Mouse (Mus musculus): Measurements from ENCODE around the gene Hspa1l. TPM values are rescaled to one million over a fixed set of nuclear protein-coding genes. Genes with fewer than 3 reads are reported as not detected.

The Hspa1l gene
- polyA plus RNA-seq, 1 experiment from 2014 or later, result 0.55 TPM

DNA sequence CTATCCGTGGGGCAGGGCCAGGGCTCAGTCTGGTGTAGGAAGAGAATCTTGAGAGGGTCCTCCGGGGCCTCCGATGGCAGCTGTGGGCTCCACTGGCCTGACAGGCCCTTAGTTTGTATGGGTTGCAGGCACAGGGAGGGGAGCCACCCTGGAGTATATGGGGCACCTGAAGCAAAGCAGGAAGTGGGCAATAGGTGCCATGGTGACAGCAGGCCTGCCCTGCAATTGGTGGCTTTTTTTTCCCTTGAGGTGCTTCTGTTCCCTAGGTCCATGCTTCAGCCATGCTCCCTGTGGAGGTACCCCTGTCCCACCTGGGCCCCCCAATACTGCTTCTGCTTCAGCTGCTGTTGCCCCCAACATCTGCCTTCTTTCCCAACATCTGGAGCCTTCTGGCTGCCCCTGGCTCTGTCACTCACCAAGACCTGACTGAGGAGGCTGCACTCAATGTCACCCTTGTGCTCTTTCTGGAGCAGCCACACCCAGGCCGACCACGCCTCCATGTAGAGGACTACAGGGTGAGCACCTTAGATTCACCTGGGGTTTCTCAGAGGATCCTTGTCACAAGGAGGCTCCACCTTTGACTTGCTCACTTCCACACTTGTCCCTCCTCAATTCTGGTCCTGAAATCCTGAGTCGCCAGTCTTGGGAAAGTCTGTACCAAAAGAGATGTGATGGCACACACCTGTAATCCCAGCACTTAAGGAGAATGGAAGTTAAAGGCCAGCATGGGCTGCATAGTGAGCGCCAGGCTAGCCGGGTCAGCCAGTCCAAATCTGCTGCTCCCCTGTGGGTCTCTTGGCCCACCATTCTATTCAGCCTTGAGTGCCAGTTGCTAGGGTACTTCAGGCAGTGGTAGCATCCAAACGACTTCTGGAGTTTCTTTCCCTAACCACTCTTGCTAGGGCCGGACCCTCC lies 44.5 kb downstream of the Hspa1l start:
- H3K27me3 ChIP-seq (ENCODE audit: control insufficient read depth, insufficient read depth, low read depth, low read length), result no peaks in the 10 kb centered on the region
- H3K9ac ChIP-seq (ENCODE audit: low read length), result no peak overlapping the region
- no peak overlapping the region for H3K4me2 ChIP-seq (ENCODE audit: low read depth, low read length)
- no peaks in the 10 kb centered on the region; the same call in 1 of the 2 replicates for H3K4me1 ChIP-seq (replicated peaks; ENCODE audit: control insufficient read depth, insufficient read depth, low read length)
- H3K27ac ChIP-seq (ENCODE audit: low read length), result no peak overlapping the region
- ATAC-seq (ENCODE audit: low read depth), result no peak
- no peak overlapping the region for H3K4me3 ChIP-seq (ENCODE audit: low read length)
- H3K9me3 ChIP-seq (ENCODE audit: control insufficient read depth, low read length), result no peaks in the 10 kb centered on the region
- 70% methylated on average over 10 of the region's 10 CpGs for WGBS
- H3K36me3 ChIP-seq (ENCODE audit: control insufficient read depth, insufficient read depth, low read length), result peaks cover 38% of the 10 kb centered on the region

DNA sequence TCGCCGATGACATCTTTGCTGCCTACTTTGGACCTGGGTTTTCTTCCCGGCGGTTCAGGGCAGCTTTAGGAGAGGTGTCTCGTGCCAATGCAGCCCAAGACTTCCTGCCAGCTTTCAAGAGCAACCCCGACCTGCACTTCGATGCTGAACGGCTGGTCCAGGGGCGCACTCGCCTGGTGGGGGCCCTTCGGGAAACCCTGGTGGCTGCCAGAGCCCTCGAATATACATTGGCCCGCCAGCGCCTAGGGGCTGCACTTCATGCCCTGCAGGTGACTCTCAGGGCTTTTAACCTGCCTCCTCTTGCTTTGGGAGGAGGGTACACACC lies 45.2 kb downstream of the Hspa1l start:
- ATAC-seq (ENCODE audit: low read depth), result no peak
- Histone ChIP-seq H3K4me3 (ENCODE audit: low read length) (no peak overlapping the region), H3K27me3 (ENCODE audit: control insufficient read depth, insufficient read depth, low read depth, low read length) (no peaks in the 10 kb centered on the region), H3K4me2 (ENCODE audit: low read depth, low read length) (no peak overlapping the region), H3K4me1 (replicated peaks; ENCODE audit: control insufficient read depth, insufficient read depth, low read length) (no peaks in the 10 kb centered on the region; the same call in 1 of the 2 replicates), H3K27ac (ENCODE audit: low read length) (no peak overlapping the region), H3K9me3 (ENCODE audit: control insufficient read depth, low read length) (no peaks in the 10 kb centered on the region), H3K36me3 (ENCODE audit: control insufficient read depth, insufficient read depth, low read length) (peaks cover 32% of the 10 kb centered on the region), H3K9ac (ENCODE audit: low read length) (no peak overlapping the region)
- 59% methylated on average over 14 of the region's 14 CpGs for WGBS

DNA sequence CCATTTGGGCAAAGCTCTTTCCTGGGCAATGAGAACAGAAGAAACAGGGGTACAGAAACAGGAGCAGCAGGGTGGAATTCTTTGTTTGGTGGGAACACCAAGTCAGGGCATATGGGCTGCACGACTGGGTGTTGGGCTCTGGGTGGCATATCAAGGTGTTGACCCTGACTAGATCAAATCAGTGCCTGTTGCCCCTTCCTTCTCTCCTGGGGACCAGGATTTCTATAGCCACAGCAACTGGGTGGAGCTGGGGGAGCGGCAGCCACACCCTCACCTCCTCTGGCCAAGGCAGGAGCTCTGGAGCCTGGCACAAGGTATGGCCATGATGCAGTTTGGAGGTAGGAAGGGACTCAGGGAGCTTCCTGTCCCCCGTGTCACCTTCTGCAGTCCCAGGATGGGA lies 45.7 kb downstream of the Hspa1l start:
- Histone ChIP-seq H3K36me3 (ENCODE audit: control insufficient read depth, insufficient read depth, low read length) (peaks cover 28% of the 10 kb centered on the region), H3K4me1 (replicated peaks; ENCODE audit: control insufficient read depth, insufficient read depth, low read length) (no peaks in the 10 kb centered on the region; the same call in 1 of the 2 replicates), H3K4me3 (ENCODE audit: low read length) (no peak overlapping the region), H3K27ac (ENCODE audit: low read length) (no peak overlapping the region), H3K27me3 (ENCODE audit: control insufficient read depth, insufficient read depth, low read depth, low read length) (no peaks in the 10 kb centered on the region), H3K9me3 (ENCODE audit: control insufficient read depth, low read length) (no peaks in the 10 kb centered on the region), H3K9ac (ENCODE audit: low read length) (no peak overlapping the region), H3K4me2 (ENCODE audit: low read depth, low read length) (no peak overlapping the region)
- WGBS, result 72% methylated on average over 3 of the region's 3 CpGs
- ATAC-seq (ENCODE audit: low read depth), result no peak

DNA sequence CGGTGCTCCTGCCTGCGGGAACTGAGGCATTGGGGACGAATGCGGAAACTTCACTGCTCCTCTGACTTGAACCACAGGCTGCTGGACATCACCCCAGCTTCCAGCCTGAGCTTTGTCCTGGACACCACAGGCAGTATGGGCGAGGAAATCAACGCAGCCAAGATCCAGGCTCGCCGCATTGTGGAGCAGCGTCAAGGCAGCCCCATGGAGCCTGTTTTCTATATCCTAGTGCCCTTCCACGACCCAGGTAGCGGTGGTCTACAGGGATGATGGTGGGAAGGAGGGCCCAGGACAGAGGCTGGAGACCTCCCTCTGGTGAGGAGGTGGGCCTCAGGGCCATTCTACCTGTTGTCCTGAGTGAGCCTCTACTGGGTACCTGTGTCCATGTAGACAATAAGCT lies 47.4 kb downstream of the Hspa1l start:
- H3K27me3 ChIP-seq (ENCODE audit: control insufficient read depth, insufficient read depth, low read depth, low read length), result no peaks in the 10 kb centered on the region
- peaks cover 11% of the 10 kb centered on the region for H3K36me3 ChIP-seq (ENCODE audit: control insufficient read depth, insufficient read depth, low read length)
- no peaks in the 10 kb centered on the region for H3K9me3 ChIP-seq (ENCODE audit: control insufficient read depth, low read length)
- no peak overlapping the region for H3K9ac ChIP-seq (ENCODE audit: low read length)
- peaks cover under 1% of the 10 kb centered on the region; the same call in 1 of the 2 replicates for H3K4me1 ChIP-seq (replicated peaks; ENCODE audit: control insufficient read depth, insufficient read depth, low read length)
- H3K27ac ChIP-seq (ENCODE audit: low read length), result no peak overlapping the region
- no peak overlapping the region for H3K4me2 ChIP-seq (ENCODE audit: low read depth, low read length)
- H3K4me3 ChIP-seq (ENCODE audit: low read length), result no peak overlapping the region
- 80% methylated on average over 11 of the region's 11 CpGs for WGBS
- no peak for ATAC-seq (ENCODE audit: low read depth)

DNA sequence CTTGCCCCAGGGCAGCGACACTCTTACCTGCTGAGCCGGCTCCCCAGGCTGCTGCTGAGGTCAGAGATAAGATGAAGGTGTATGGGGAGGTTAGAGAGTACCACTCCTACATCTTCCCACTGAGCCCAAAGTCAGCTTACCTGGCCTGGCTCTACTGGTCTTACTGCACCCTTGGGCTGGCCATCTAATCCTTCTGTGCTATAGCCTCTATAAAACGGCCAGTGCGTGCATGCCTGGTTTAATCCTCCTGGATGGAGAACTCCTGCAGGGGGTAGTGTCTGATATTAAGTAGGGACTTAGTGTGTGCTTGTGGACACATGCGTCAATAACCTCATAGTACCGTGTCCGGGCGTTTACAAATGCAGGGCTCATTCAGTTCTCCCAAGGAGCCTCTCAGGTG lies 48.0 kb downstream of the Hspa1l start:
- H3K27me3 ChIP-seq (ENCODE audit: control insufficient read depth, insufficient read depth, low read depth, low read length), result no peaks in the 10 kb centered on the region
- ATAC-seq (ENCODE audit: low read depth), result no peak
- 82% methylated on average over 8 of the region's 8 CpGs for WGBS
- H3K4me3 ChIP-seq (ENCODE audit: low read length), result no peak overlapping the region
- H3K4me1 ChIP-seq (replicated peaks; ENCODE audit: control insufficient read depth, insufficient read depth, low read length), result peaks cover 2% of the 10 kb centered on the region; the same call in 1 of the 2 replicates
- H3K9ac ChIP-seq (ENCODE audit: low read length), result no peak overlapping the region
- H3K9me3 ChIP-seq (ENCODE audit: control insufficient read depth, low read length), result no peaks in the 10 kb centered on the region
- no peak overlapping the region for H3K27ac ChIP-seq (ENCODE audit: low read length)
- H3K4me2 ChIP-seq (ENCODE audit: low read depth, low read length), result no peak overlapping the region
- H3K36me3 ChIP-seq (ENCODE audit: control insufficient read depth, insufficient read depth, low read length), result peaks cover 6% of the 10 kb centered on the region; the same call in 1 of the 2 replicates

DNA sequence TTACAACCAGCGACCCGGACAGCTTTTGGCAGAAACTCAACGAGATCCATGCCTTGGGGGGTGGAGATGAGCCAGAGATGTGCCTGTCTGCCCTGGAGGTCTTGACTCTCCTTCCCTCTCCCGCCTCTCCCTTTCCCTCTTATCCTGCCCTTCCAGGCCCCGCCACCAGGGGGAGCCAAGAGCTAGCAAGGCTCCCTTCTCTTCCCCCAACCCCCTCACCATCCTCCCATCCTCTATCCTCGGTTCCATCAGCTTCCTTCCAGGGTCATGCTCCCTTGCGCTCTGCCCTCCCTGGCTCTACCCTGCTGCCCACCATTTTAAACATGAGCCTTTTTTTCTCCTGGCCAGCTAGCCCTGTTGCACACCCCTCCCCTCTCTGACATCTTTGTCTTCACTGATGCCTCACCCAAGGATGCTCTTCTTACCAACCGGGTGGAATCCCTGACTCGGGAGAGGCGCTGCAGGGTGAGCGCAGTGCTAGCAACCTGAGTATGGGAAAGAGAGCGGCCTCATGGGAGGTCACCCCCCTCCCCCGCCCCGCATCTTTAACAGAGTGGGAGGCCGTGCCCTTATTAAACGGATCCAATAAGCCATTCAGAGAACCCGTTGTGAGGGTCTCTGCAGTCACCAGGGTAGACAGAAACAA lies 48.8 kb downstream of the Hspa1l start:
- Histone ChIP-seq H3K27me3 (ENCODE audit: control insufficient read depth, insufficient read depth, low read depth, low read length) (no peaks in the 10 kb centered on the region), H3K4me2 (ENCODE audit: low read depth, low read length) (no peak overlapping the region), H3K27ac (ENCODE audit: low read length) (peak overlapping the region; percentile 78), H3K9me3 (ENCODE audit: control insufficient read depth, low read length) (no peaks in the 10 kb centered on the region), H3K9ac (ENCODE audit: low read length) (no peak overlapping the region), H3K4me1 (replicated peaks; ENCODE audit: control insufficient read depth, insufficient read depth, low read length) (peaks cover 2% of the 10 kb centered on the region; the same call in 1 of the 2 replicates), H3K4me3 (ENCODE audit: low read length) (no peak overlapping the region), H3K36me3 (ENCODE audit: control insufficient read depth, insufficient read depth, low read length) (peaks cover under 1% of the 10 kb centered on the region; the same call in 1 of the 2 replicates)
- ATAC-seq (ENCODE audit: low read depth), result peak; percentile 59
- 11% methylated on average over 17 of the region's 17 CpGs for WGBS

DNA sequence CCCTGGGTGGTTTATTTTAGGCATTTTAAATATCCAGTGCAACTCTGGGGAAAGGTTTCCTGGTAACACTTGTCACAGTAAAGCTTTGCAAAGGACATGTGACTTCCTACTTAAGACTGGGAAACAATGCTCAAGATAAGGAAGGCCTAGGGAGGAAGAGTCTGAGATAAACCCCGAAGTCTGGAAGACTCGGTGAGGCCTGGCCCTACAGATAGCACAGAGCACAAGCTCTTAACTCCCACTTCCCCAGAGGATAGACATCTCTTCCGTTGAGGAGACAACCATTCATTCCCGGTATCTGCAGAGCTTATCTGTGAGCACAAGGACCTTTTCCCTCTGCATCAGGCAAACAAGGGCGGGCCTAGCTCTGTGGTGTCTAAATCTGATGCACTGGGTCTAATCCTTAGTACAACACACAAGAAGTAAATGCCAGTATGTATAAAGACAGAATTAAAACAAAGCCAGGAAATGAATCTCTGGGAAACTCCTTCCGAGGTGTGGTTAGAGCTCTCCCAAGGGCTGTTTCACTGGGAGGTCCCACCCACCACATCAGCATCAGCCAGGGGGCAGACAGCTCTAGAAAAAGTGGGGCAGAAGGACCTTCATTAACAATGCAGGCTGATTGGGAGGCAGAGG lies 49.5 kb downstream of the Hspa1l start:
- H3K4me2 ChIP-seq (ENCODE audit: low read depth, low read length), result no peak overlapping the region
- peaks cover 2% of the 10 kb centered on the region; the same call in 1 of the 2 replicates for H3K4me1 ChIP-seq (replicated peaks; ENCODE audit: control insufficient read depth, insufficient read depth, low read length)
- H3K9me3 ChIP-seq (ENCODE audit: control insufficient read depth, low read length), result no peaks in the 10 kb centered on the region
- ATAC-seq (ENCODE audit: low read depth), result peak; percentile 37
- WGBS, result 36% methylated on average over 6 of the region's 6 CpGs
- H3K27ac ChIP-seq (ENCODE audit: low read length), result peak overlapping the region; percentile 78
- no peak overlapping the region for H3K4me3 ChIP-seq (ENCODE audit: low read length)
- H3K27me3 ChIP-seq (ENCODE audit: control insufficient read depth, insufficient read depth, low read depth, low read length), result no peaks in the 10 kb centered on the region
- 0 out of 2 replicates have a peak overlapping the region, but pooled peaks have one; percentile 14 for H3K9ac ChIP-seq (ENCODE audit: low read length)
- H3K36me3 ChIP-seq (ENCODE audit: control insufficient read depth, insufficient read depth, low read length), result no peaks in the 10 kb centered on the region

DNA sequence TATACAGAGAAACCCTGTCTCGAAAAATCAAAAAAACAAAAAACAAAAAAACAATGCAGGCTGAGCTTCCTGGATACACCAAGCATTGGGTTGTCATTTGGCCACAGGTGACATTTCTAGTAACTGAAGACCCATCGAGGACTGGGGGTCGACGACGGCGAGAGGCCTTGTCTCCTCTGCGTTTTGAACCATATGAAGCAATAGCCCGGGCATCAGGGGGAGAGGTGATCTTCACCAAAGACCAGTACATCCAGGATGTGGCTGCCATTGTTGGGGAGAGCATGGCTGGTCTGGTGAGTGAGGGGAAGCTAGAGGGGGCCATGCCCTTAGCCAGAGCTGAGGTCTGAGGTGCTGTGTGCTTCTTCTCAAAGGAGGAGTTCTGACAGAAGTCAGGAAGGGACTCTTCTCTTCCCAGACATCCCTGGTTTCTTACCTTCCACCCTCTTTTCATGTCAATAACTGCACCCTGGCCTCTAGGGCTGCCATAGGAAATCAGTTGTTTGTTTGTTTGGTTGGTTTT lies 50.1 kb downstream of the Hspa1l start:
- 86% methylated on average over 8 of the region's 8 CpGs for WGBS
- no peak overlapping the region for H3K9ac ChIP-seq (ENCODE audit: low read length)
- no peaks in the 10 kb centered on the region for H3K9me3 ChIP-seq (ENCODE audit: control insufficient read depth, low read length)
- no peak for ATAC-seq (ENCODE audit: low read depth)
- H3K4me3 ChIP-seq (ENCODE audit: low read length), result no peak overlapping the region
- H3K4me1 ChIP-seq (replicated peaks; ENCODE audit: control insufficient read depth, insufficient read depth, low read length), result peaks cover 6% of the 10 kb centered on the region
- H3K36me3 ChIP-seq (ENCODE audit: control insufficient read depth, insufficient read depth, low read length), result no peaks in the 10 kb centered on the region
- H3K27ac ChIP-seq (ENCODE audit: low read length), result peak overlapping the region; percentile 78
- H3K27me3 ChIP-seq (ENCODE audit: control insufficient read depth, insufficient read depth, low read depth, low read length), result no peaks in the 10 kb centered on the region
- H3K4me2 ChIP-seq (ENCODE audit: low read depth, low read length), result no peak overlapping the region

DNA sequence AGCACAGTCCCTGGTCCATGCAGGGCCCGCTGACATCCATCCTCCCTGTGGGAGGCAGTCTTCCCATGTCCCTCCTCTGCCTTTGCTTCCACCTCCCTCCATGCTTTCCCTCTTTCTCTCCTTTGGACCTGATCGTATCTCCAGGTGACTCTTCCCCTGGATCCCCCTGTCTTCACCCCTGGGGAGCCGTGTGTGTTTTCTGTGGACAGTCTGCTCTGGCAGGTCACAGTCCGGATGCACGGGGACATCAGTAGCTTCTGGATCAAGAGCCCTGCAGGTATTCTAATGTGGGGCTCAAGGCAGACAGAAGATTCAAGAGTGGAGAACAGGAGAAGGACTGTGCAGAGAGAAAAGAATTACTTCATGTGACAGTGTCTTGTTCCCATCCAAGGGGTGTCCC lies 50.7 kb downstream of the Hspa1l start:
- 81% methylated on average over 5 of the region's 5 CpGs for WGBS
- H3K27me3 ChIP-seq (ENCODE audit: control insufficient read depth, insufficient read depth, low read depth, low read length), result no peaks in the 10 kb centered on the region
- H3K27ac ChIP-seq (ENCODE audit: low read length), result no peak overlapping the region

More for the DNA sequence above, 50.7 kb downstream of the Hspa1l start:
- Histone ChIP-seq H3K4me1 (replicated peaks; ENCODE audit: control insufficient read depth, insufficient read depth, low read length) (peaks cover 6% of the 10 kb centered on the region), H3K9me3 (ENCODE audit: control insufficient read depth, low read length) (no peaks in the 10 kb centered on the region), H3K9ac (ENCODE audit: low read length) (no peak overlapping the region), H3K4me3 (ENCODE audit: low read length) (no peak overlapping the region), H3K4me2 (ENCODE audit: low read depth, low read length) (no peak overlapping the region), H3K36me3 (ENCODE audit: control insufficient read depth, insufficient read depth, low read length) (no peaks in the 10 kb centered on the region)
- no peak for ATAC-seq (ENCODE audit: low read depth)

Data from lung, embryonic 16.5 days (tissue).